Mouse (Mus musculus) neural tube, embryonic 11.5 days (tissue): ENCODE data around the gene Adck2. TPM values are rescaled to one million over a fixed set of nuclear protein-coding genes. Genes with fewer than 3 reads are reported as not detected.
A peak's percentile ranks its signal among the peaks of the same experiment; 100 is the strongest.

Source experiments
- ATAC-seq: fragments of 200-750 bp; cut with Nextera tagmentation; 2 replicates; pipeline ENCODE4 v1.8.0; 2017; ENCODE audit warnings: moderate number of reproducible peaks, mild to moderate bottlenecking, moderate TSS enrichment, moderate library complexity; ENCODE audit not compliant: insufficient read depth, low FRiP score, low TSS enrichment
- DNase-seq: peaks from one replicate; pipeline ENCODE4 v3.0.0-alpha.2; 2015; ENCODE audit warnings: low spot score
- H3K27ac ChIP-seq: fragments of 300-500 bp; sonication (generic); 2 replicates; pipeline ENCODE4 v1.5.1; 2014; ENCODE audit warnings: low read depth, mild to moderate bottlenecking, low read length
- H3K27me3 ChIP-seq: fragments of 300-500 bp; sonication (generic); 2 replicates; pipeline ENCODE4 v1.6.1; 2014; ENCODE audit warnings: mild to moderate bottlenecking, low read length, mixed read lengths; ENCODE audit not compliant: control insufficient read depth, insufficient read depth
- H3K36me3 ChIP-seq: fragments of 300-500 bp; sonication (generic); 2 replicates; pipeline ENCODE4 v1.6.1; 2014; ENCODE audit warnings: mild to moderate bottlenecking, low read length, moderate library complexity, mixed read lengths; ENCODE audit not compliant: control insufficient read depth, insufficient read depth
- H3K4me1 ChIP-seq: fragments of 300-500 bp; sonication (generic); 2 replicates; pipeline ENCODE4 v1.6.1; 2014; ENCODE audit warnings: low read length, mixed read lengths; ENCODE audit not compliant: control insufficient read depth, insufficient read depth
- H3K4me2 ChIP-seq: fragments of 300-500 bp; sonication (generic); 2 replicates; pipeline ENCODE4 v1.6.1; 2014; ENCODE audit warnings: low read depth, mild to moderate bottlenecking, moderate library complexity
- H3K4me3 ChIP-seq: fragments of 300-500 bp; sonication (generic); 2 replicates; pipeline ENCODE4 v1.5.1; 2014; ENCODE audit warnings: low read depth, low read length
- H3K9ac ChIP-seq: fragments of 300-500 bp; sonication (generic); 2 replicates; pipeline ENCODE4 v1.6.1; 2014; ENCODE audit warnings: mild to moderate bottlenecking, low read length
- H3K9me3 ChIP-seq: fragments of 300-500 bp; sonication (generic); 2 replicates; pipeline ENCODE4 v1.6.1; 2016; ENCODE audit warnings: low read length; ENCODE audit not compliant: control insufficient read depth
- WGBS: fragments of 180-500 bp; shearing (Covaris S2); extraction: QIAGEN DNeasy Blood & Tissue Kit; methylation state at CpG from one replicate; pipeline ENCODE4 v1.1.7; 2014; 5-methylcytosine and 5-hydroxymethylcytosine counted together
- polyA plus RNA-seq: library from polyadenylated mRNA; unstranded; fragments of >200 nt; fragmentation: Nextera tagmentation; extraction: Ambion mirVana; gene quantifications from 2 replicates; pipeline ENCODE4 v1.2.1, GENCODE M21; 2014

Adck2 gene
- polyA plus RNA-seq, 1 experiment from 2014 or later: 32.3 TPM

GRCm38 (mm10) chr6:39538227-39538626 is 35.4 kb upstream of the Adck2 start:
- H3K9me3 ChIP-seq: peaks cover 3% of the 10 kb centered on the region; the same call in 1 of the 2 replicates
- no peaks in the 10 kb centered on the region for H3K27me3 ChIP-seq
- H3K4me1 ChIP-seq: peaks cover 29% of the 10 kb centered on the region
- no peak overlapping the region for H3K9ac ChIP-seq
- WGBS: 83% methylated on average over 8 of the region's 8 CpGs
- DNase-seq: no peak
- no peak overlapping the region for H3K4me2 ChIP-seq
- H3K4me3 ChIP-seq: no peak overlapping the region
- no peak overlapping the region for H3K27ac ChIP-seq
- H3K36me3 ChIP-seq: no peaks in the 10 kb centered on the region
- ATAC-seq: no peak

- peaks cover 44% of the 10 kb centered on the region for H3K4me1 ChIP-seq
- H3K27me3 ChIP-seq: no peaks in the 10 kb centered on the region
- ATAC-seq: peak; percentile 42; the same call in 1 of the 2 replicates
- no peak overlapping the region for H3K4me3 ChIP-seq
- no peaks in the 10 kb centered on the region for H3K36me3 ChIP-seq
- no peak overlapping the region for H3K9ac ChIP-seq
- H3K4me2 ChIP-seq: peak overlapping the region; percentile 27; the same call in 1 of the 2 replicates
- H3K9me3 ChIP-seq: no peaks in the 10 kb centered on the region
- DNase-seq: peak; percentile 58
- peak overlapping the region; percentile 83 for H3K27ac ChIP-seq
- 5% methylated on average over 7 of the region's 7 CpGs for WGBS
Measured at GRCm38 (mm10) chr6:39539679-39540155, 34.0 kb upstream of the Adck2 start.

GRCm38 (mm10) chr6:39540563-39540962 is 33.1 kb upstream of the Adck2 start:
- 30% methylated on average over 2 of the region's 2 CpGs for WGBS
- ATAC-seq: no peak
- H3K4me1 ChIP-seq: peaks cover 51% of the 10 kb centered on the region

GRCm38 (mm10) chr6:39542631-39543597 is 30.8 kb upstream of the Adck2 start:
- H3K4me3 ChIP-seq: no peak overlapping the region
- WGBS: 25% methylated on average over 15 of the region's 15 CpGs
- no peak overlapping the region for H3K4me2 ChIP-seq
- H3K4me1 ChIP-seq: peaks cover 51% of the 10 kb centered on the region
- H3K36me3 ChIP-seq: no peaks in the 10 kb centered on the region
- H3K9me3 ChIP-seq: no peaks in the 10 kb centered on the region
- H3K9ac ChIP-seq: peak overlapping the region; percentile 19
- no peaks in the 10 kb centered on the region for H3K27me3 ChIP-seq
- DNase-seq: peak; percentile 82
- ATAC-seq: peak; percentile 77
- peak overlapping the region; percentile 78 for H3K27ac ChIP-seq

More at GRCm38 (mm10) chr6:39540563-39540962, 33.1 kb upstream of the Adck2 start:
- Histone ChIP-seq H3K27ac (peak overlapping the region; percentile 83), H3K9me3 (no peaks in the 10 kb centered on the region), H3K9ac (no peak overlapping the region), H3K27me3 (no peaks in the 10 kb centered on the region), H3K4me3 (no peak overlapping the region), H3K4me2 (no peak overlapping the region), H3K36me3 (no peaks in the 10 kb centered on the region)
- no peak for DNase-seq

GRCm38 (mm10) chr6:39543769-39544420 is 29.8 kb upstream of the Adck2 start:
- H3K9me3 ChIP-seq: no peaks in the 10 kb centered on the region
- ATAC-seq: no peak
- H3K36me3 ChIP-seq: no peaks in the 10 kb centered on the region
- H3K27me3 ChIP-seq: no peaks in the 10 kb centered on the region
- peaks cover 47% of the 10 kb centered on the region for H3K4me1 ChIP-seq
- no peak for DNase-seq
- no peak overlapping the region for H3K4me2 ChIP-seq
- no peak overlapping the region for H3K4me3 ChIP-seq
- WGBS: 18% methylated on average over 15 of the region's 15 CpGs
- peak overlapping the region; percentile 19; the same call in 1 of the 2 replicates for H3K9ac ChIP-seq
- H3K27ac ChIP-seq: peak overlapping the region; percentile 78

GRCm38 (mm10) chr6:39545474-39545873 is 28.2 kb upstream of the Adck2 start:
- 85% methylated on average over 7 of the region's 7 CpGs for WGBS

GRCm38 (mm10) chr6:39548030-39548429 is 25.6 kb upstream of the Adck2 start:
- Histone ChIP-seq H3K9me3 (no peaks in the 10 kb centered on the region), H3K27ac (no peak overlapping the region), H3K4me3 (no peak overlapping the region), H3K27me3 (no peaks in the 10 kb centered on the region), H3K4me2 (no peak overlapping the region), H3K36me3 (no peaks in the 10 kb centered on the region), H3K4me1 (peaks cover 29% of the 10 kb centered on the region), H3K9ac (no peak overlapping the region)
- ATAC-seq: no peak
- no peak for DNase-seq
- WGBS: 74% methylated on average over 5 of the region's 5 CpGs

More at GRCm38 (mm10) chr6:39545474-39545873, 28.2 kb upstream of the Adck2 start:
- H3K27ac ChIP-seq: no peak overlapping the region
- no peaks in the 10 kb centered on the region for H3K27me3 ChIP-seq
- no peak overlapping the region for H3K4me2 ChIP-seq
- peaks cover 35% of the 10 kb centered on the region for H3K4me1 ChIP-seq
- no peak overlapping the region for H3K9ac ChIP-seq
- H3K36me3 ChIP-seq: no peaks in the 10 kb centered on the region
- H3K9me3 ChIP-seq: no peaks in the 10 kb centered on the region
- ATAC-seq: no peak
- H3K4me3 ChIP-seq: no peak overlapping the region
- DNase-seq: no peak

GRCm38 (mm10) chr6:39551981-39552636 is 21.6 kb upstream of the Adck2 start:
- Histone ChIP-seq H3K27me3 (no peaks in the 10 kb centered on the region), H3K4me2 (no peak overlapping the region), H3K4me3 (no peak overlapping the region), H3K27ac (no peak overlapping the region), H3K9ac (no peak overlapping the region), H3K4me1 (peaks cover 20% of the 10 kb centered on the region), H3K9me3 (no peaks in the 10 kb centered on the region), H3K36me3 (no peaks in the 10 kb centered on the region)
- ATAC-seq: no peak
- WGBS: 74% methylated on average over 8 of the region's 8 CpGs
- no peak for DNase-seq
